Mouse (Mus musculus) brain, embryonic 14.5 days (tissue): ENCODE measurements around the gene Kcnd3.

Experiments
- CTCF ChIP-seq: fragments of 200-500 bp; IDR thresholded peaks from 2 replicates; pipeline ENCODE4 v1.5.1; 2012; ENCODE audit warnings: inconsistent platforms, mild to moderate bottlenecking, moderate library complexity, borderline replicate concordance; ENCODE audit not compliant: insufficient read depth, insufficient read length; ENCODE audit errors: extremely low read depth
- POLR2A ChIP-seq: fragments of 200-500 bp; IDR thresholded peaks from 2 replicates; pipeline ENCODE4 v1.6.1; 2012; ENCODE audit warnings: mild to moderate bottlenecking, inconsistent platforms, borderline replicate concordance; ENCODE audit not compliant: poor library complexity, insufficient read depth, insufficient read length, severe bottlenecking; ENCODE audit errors: extremely low read depth

- TF ChIP-seq CTCF (no peak), POLR2A (no peak)
These were observed 35.0 kb downstream of the Kcnd3 start for GRCm38 (mm10) chr3:105487171-105487570.
